Mouse (Mus musculus): ENCODE data around the gene Tbck. TPM values are rescaled to one million over a fixed set of nuclear protein-coding genes. Genes with fewer than 3 reads are reported as not detected.

The Tbck gene
- polyA plus RNA-seq, 1 experiment from 2014 or later, result 11.3 TPM

GRCm38 (mm10) chr3:132704216-132704615, 20.3 kb downstream of the Tbck start:
- TF ChIP-seq CTCF (IDR thresholded peaks at IDR 0.05), result no peak
- TF ChIP-seq EP300 (IDR thresholded peaks at IDR 0.05), result no peak
- no peak for ATAC-seq
- Histone ChIP-seq H3K4me1 (ENCODE audit: insufficient read depth, low read depth, low read length) (no peaks in the 10 kb centered on the region), H3K4me3 (ENCODE audit: low read depth, low read length) (no peak overlapping the region), H3K4me2 (replicated peaks; ENCODE audit: low read depth, low read length) (no peak overlapping the region), H3K9ac (replicated peaks; ENCODE audit: low read depth) (no peak overlapping the region), H3K9me3 (ENCODE audit: low read length) (no peaks in the 10 kb centered on the region), H3K27ac (ENCODE audit: low read length) (no peak overlapping the region), H3K36me3 (ENCODE audit: insufficient read depth, low read length) (no peaks in the 10 kb centered on the region), H3K27me3 (replicated peaks; ENCODE audit: insufficient read depth, low read length) (no peaks in the 10 kb centered on the region)
- 85% methylated on average over 3 of the region's 3 CpGs for WGBS
- no peak for DNase-seq (ENCODE audit: low spot score)

- no peak overlapping the region for H3K27ac ChIP-seq (ENCODE audit: low read length)
- no peaks in the 10 kb centered on the region for H3K4me1 ChIP-seq (ENCODE audit: insufficient read depth, low read depth, low read length)
- H3K9me3 ChIP-seq (ENCODE audit: low read length), result no peaks in the 10 kb centered on the region
- ATAC-seq (no peak), DNase-seq (ENCODE audit: low spot score) (no peak)
- no peaks in the 10 kb centered on the region for H3K36me3 ChIP-seq (ENCODE audit: insufficient read depth, low read length)
- no peaks in the 10 kb centered on the region for H3K27me3 ChIP-seq (replicated peaks; ENCODE audit: insufficient read depth, low read length)
- 82% methylated on average over 4 of the region's 4 CpGs for WGBS
- TF ChIP-seq EP300 (IDR thresholded peaks at IDR 0.05) (no peak), CTCF (IDR thresholded peaks at IDR 0.05) (no peak)
- no peak overlapping the region for H3K4me2 ChIP-seq (replicated peaks; ENCODE audit: low read depth, low read length)
- no peak overlapping the region for H3K9ac ChIP-seq (replicated peaks; ENCODE audit: low read depth)
- no peak overlapping the region for H3K4me3 ChIP-seq (ENCODE audit: low read depth, low read length)
Observed at GRCm38 (mm10) chr3:132706977-132707376, 23.0 kb downstream of the Tbck start.

GRCm38 (mm10) chr3:132713913-132714312, 30.0 kb downstream of the Tbck start:
- no peaks in the 10 kb centered on the region for H3K27me3 ChIP-seq (replicated peaks; ENCODE audit: insufficient read depth, low read length)
- no peak overlapping the region for H3K4me2 ChIP-seq (replicated peaks; ENCODE audit: low read depth, low read length)

DNA sequence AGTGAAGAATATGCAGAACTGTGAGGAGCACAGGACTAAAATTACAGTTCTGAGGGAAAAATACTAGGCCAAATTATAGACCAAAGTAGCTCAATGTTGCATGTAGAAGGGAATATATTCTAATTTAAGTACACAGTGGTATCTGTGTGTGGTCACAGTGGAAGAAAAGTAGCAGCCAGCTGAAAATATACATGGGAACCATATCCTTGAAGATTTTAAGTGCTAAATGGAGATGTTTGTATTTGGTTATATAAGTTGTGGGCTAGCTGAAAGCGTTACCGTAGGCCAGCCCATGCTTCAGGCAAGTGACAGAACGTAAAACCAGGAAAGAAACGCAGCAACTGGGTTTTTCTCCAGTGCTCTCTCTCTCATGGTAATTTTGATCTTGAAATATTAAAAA, 33.4 kb downstream of the Tbck start:
- WGBS, result 97% methylated on average over 4 of the region's 4 CpGs
- H3K4me2 ChIP-seq (replicated peaks; ENCODE audit: low read depth, low read length), result no peak overlapping the region
- no peaks in the 10 kb centered on the region for H3K9me3 ChIP-seq (ENCODE audit: low read length)
- H3K4me1 ChIP-seq (ENCODE audit: insufficient read depth, low read depth, low read length), result no peaks in the 10 kb centered on the region
- TF ChIP-seq EP300 (IDR thresholded peaks at IDR 0.05) (no peak), CTCF (IDR thresholded peaks at IDR 0.05) (no peak)
- ATAC-seq (no peak), DNase-seq (ENCODE audit: low spot score) (no peak)
- no peak overlapping the region for H3K4me3 ChIP-seq (ENCODE audit: low read depth, low read length)
- no peaks in the 10 kb centered on the region for H3K27me3 ChIP-seq (replicated peaks; ENCODE audit: insufficient read depth, low read length)
- H3K36me3 ChIP-seq (ENCODE audit: insufficient read depth, low read length), result peaks cover 9% of the 10 kb centered on the region; the same call in 1 of the 2 replicates
- no peak overlapping the region for H3K27ac ChIP-seq (ENCODE audit: low read length)
- no peak overlapping the region for H3K9ac ChIP-seq (replicated peaks; ENCODE audit: low read depth)

More at GRCm38 (mm10) chr3:132713913-132714312, 30.0 kb downstream of the Tbck start:
- H3K36me3 ChIP-seq (ENCODE audit: insufficient read depth, low read length), result no peaks in the 10 kb centered on the region
- H3K4me3 ChIP-seq (ENCODE audit: low read depth, low read length), result no peak overlapping the region
- no peaks in the 10 kb centered on the region for H3K9me3 ChIP-seq (ENCODE audit: low read length)
- TF ChIP-seq EP300 (IDR thresholded peaks at IDR 0.05), result no peak
- no peak for TF ChIP-seq CTCF (IDR thresholded peaks at IDR 0.05)
- WGBS, result 59% methylated on average over 5 of the region's 5 CpGs
- H3K9ac ChIP-seq (replicated peaks; ENCODE audit: low read depth), result no peak overlapping the region
- no peak overlapping the region for H3K27ac ChIP-seq (ENCODE audit: low read length)
- no peaks in the 10 kb centered on the region for H3K4me1 ChIP-seq (ENCODE audit: insufficient read depth, low read depth, low read length)
- DNase-seq (ENCODE audit: low spot score) (peak; percentile 5), ATAC-seq (no peak)

- peaks cover 17% of the 10 kb centered on the region; the same call in 1 of the 2 replicates for H3K36me3 ChIP-seq (ENCODE audit: insufficient read depth, low read length)
- H3K4me3 ChIP-seq (ENCODE audit: low read depth, low read length), result no peak overlapping the region
- H3K4me2 ChIP-seq (replicated peaks; ENCODE audit: low read depth, low read length), result no peak overlapping the region
- H3K27me3 ChIP-seq (replicated peaks; ENCODE audit: insufficient read depth, low read length), result no peaks in the 10 kb centered on the region
- no peaks in the 10 kb centered on the region for H3K9me3 ChIP-seq (ENCODE audit: low read length)
- no peak overlapping the region for H3K9ac ChIP-seq (replicated peaks; ENCODE audit: low read depth)
- ATAC-seq (no peak), DNase-seq (ENCODE audit: low spot score) (no peak)
- H3K27ac ChIP-seq (ENCODE audit: low read length), result no peak overlapping the region
- 96% methylated on average over 3 of the region's 3 CpGs for WGBS
- no peaks in the 10 kb centered on the region for H3K4me1 ChIP-seq (ENCODE audit: insufficient read depth, low read depth, low read length)
- TF ChIP-seq CTCF (IDR thresholded peaks at IDR 0.05) (no peak), EP300 (IDR thresholded peaks at IDR 0.05) (no peak)
Observed at GRCm38 (mm10) chr3:132724326-132724725, 40.4 kb downstream of the Tbck start.

GRCm38 (mm10) chr3:132744287-132745146, 60.6 kb downstream of the Tbck start:
- H3K4me2 ChIP-seq (replicated peaks; ENCODE audit: low read depth, low read length), result no peak overlapping the region
- 79% methylated on average over 10 of the region's 10 CpGs for WGBS
- no peak overlapping the region for H3K9ac ChIP-seq (replicated peaks; ENCODE audit: low read depth)
- H3K27ac ChIP-seq (ENCODE audit: low read length), result no peak overlapping the region
- no peak for TF ChIP-seq CTCF (IDR thresholded peaks at IDR 0.05)
- no peak for TF ChIP-seq EP300 (IDR thresholded peaks at IDR 0.05)
- H3K9me3 ChIP-seq (ENCODE audit: low read length), result no peaks in the 10 kb centered on the region
- no peaks in the 10 kb centered on the region for H3K4me1 ChIP-seq (ENCODE audit: insufficient read depth, low read depth, low read length)
- ATAC-seq (no peak), DNase-seq (ENCODE audit: low spot score) (no peak)
- no peaks in the 10 kb centered on the region for H3K36me3 ChIP-seq (ENCODE audit: insufficient read depth, low read length)
- no peak overlapping the region for H3K4me3 ChIP-seq (ENCODE audit: low read depth, low read length)
- no peaks in the 10 kb centered on the region for H3K27me3 ChIP-seq (replicated peaks; ENCODE audit: insufficient read depth, low read length)
